Mouse (Mus musculus): ENCODE data around the gene Ptprs.

Ptprs gene

DNA sequence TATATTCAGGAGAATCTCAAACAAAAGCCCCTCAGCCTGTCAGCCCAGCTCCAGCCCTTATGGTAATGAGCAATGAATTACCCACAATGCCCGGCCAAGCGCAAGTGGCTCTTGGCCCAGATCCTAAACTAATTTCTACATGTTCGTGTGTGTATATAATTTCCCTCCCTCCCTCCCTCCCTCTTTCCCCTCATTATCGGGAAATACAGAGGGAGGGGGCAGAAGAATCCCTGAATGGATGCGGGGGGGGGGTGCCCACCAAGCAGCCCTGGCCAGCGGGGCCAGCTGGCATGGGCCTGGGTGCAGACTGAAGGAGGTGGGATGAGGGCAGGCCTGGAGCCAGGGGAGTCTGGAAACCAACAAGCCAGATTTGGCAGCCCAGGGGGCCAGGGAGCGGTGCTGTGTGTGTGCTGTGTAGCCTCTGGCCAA is 8.8 kb downstream of the Ptprs start:
- no peak for DNase-seq (ENCODE audit: low spot score)

DNA sequence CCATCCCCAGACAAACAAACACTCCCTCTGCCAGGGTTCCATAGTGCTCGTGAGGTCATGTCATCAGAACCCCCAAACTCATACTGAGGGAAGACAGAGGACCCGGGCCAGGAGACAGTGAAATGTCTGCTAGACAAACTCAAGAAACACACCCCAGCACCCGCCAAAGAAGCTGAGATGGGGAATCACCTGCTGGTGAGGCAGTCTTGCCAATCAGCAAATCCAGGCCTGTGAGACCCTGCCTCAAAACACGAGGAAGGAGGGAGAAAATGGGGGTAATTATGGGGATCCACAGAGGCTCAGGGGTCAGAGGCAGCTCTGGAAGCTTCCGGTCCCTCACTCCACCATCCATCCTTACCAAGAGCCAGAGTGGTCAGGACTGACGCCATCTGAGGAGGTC is 9.5 kb downstream of the Ptprs start:
- no peak for DNase-seq (ENCODE audit: low spot score)

GRCm38 (mm10) chr17:56464817-56465216 is 11.5 kb downstream of the Ptprs start:
- DNase-seq (ENCODE audit: low spot score) = no peak

- DNase-seq (ENCODE audit: low spot score) = no peak
These were observed 11.9 kb downstream of the Ptprs start for GRCm38 (mm10) chr17:56464345-56464744.

DNA sequence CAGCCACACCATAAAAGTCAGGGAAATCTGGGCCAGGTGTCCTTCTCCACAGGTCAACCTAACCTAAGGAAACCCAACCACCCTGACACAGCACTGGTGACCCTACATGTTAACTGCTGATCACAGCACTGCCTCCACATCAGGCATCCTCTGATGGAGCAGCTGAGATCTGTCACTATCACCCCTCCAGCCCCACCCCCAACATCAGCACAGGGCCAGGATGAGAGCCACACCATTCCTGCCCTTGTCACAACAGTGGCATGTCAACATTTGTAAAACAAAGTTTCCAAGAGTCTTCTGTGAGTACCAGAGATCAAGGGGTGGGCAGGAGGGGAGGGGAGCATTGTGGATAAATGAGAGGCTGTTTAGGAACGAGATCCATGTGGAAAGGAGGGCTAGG is 12.8 kb downstream of the Ptprs start:
- no peak for DNase-seq (ENCODE audit: low spot score)

- DNase-seq (ENCODE audit: low spot score) = no peak
These were observed 13.3 kb downstream of the Ptprs start for GRCm38 (mm10) chr17:56462835-56463455.

DNA sequence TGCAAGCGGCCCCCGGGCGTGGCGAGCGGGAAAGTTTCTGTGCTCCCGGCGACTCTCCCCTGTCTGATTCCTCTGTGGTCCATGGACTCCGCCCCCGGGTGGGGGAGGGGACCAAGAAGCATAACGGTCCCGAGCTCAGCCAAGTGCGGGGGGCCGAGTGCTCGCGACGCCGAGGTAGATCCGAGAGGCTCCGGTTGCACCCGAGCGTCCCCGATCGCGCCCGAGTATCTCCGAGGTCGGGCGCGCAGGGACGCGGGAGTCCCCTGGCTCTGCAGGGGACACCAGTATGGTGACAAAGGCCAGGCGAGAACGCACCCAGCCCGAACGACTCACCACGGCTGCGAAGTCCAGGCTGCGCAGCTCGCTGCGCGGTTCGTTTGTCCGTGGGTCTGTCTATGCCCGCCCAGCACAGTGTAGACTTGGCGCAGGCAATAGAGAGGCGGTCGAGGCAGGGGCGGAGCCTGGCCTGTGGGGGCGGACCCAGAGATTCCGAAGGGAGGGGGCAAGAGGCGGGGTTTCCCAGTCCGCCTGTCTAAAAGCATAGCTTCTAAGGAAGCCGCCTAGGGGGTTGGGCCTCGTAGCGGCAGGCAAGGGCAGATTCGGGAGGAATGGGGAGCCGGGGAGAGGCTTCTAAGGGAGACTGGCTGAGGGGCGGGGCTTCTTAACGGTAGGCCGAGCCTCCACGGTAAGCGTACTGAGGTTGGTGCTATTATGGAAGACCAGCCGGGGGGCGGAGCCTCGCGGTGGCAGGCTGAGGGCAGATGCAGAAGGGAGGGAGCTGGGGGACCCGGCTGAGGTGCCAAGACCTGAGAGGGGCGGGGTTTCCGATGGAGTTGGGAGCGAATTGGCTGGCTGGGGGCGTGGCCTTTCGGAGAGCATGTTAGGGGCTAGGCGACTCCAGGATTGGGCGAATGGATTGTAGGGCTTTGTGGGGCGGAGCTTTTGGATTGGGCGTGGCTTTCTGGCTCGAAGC is 14.2 kb downstream of the Ptprs start:
- peak; percentile 95 for DNase-seq (ENCODE audit: low spot score)

DNA sequence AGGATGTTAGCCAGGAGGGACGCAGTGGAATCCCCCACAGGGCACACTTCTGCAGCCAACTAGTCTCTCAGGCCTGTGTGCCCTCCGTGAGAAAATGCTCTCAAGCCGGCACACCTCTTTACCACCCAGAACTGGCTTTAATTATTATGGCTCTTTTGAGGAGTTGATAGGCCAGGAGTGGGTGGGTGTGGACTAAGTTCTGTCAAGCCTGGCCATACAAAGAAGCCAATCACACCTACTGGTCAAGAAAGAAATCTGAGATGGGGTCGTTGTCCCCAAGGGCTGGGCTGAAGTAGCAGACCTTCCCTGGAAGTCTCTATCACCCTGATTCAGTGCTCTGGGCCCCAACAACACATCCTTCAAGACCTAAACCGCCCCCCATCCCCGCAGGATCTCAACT is 15.4 kb downstream of the Ptprs start:
- DNase-seq (ENCODE audit: low spot score) = no peak

DNA sequence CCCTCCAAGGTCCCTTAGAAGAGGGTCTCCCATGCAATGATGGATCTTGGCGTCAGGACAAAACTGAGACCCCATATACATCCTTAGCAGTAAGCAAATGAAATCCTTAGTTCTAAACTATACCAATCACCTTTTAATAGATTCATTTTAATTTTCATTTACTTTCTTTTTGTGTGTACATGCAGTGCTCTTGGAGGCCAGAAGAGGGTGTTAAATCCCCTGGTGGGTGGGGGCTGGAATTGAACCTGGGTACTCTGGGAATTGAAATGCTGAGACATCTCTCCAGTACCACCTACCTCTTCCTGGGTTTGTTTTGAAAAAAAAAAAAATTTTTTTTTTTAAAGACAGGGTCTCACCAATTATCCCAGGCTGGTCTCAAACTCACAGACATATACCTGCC is 18.8 kb downstream of the Ptprs start:
- no peak for DNase-seq (ENCODE audit: low spot score)

- no peak for DNase-seq (ENCODE audit: low spot score)
These were observed 19.9 kb downstream of the Ptprs start for GRCm38 (mm10) chr17:56456353-56456752.

- DNase-seq (ENCODE audit: low spot score) = no peak
These were observed 22.6 kb downstream of the Ptprs start for GRCm38 (mm10) chr17:56453689-56454088.

DNA sequence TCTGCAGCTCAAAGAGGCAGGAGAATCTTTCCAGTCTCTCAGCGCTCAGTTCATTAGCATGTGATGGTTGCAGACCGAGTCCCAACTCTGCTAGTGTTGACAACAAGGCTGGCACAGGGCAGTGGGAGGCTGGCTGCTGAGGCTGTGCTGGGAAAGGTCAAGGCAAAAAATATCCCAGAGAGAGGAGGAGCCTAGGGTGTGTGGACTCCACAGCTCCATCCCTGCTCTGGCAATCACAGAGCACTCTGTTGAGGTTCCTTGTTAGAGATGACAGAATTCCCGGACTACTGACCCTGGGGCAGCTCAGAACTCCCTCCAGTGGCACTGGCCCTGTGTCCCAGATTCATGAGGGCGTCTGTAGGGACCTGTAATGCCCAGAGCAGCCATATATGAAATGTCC is 23.0 kb downstream of the Ptprs start:
- no peak for DNase-seq (ENCODE audit: low spot score)

- DNase-seq (ENCODE audit: low spot score) = no peak
These were observed 28.6 kb downstream of the Ptprs start for GRCm38 (mm10) chr17:56447716-56448115.

GRCm38 (mm10) chr17:56445397-56445796 is 30.9 kb downstream of the Ptprs start:
- DNase-seq (ENCODE audit: low spot score) = no peak

- DNase-seq (ENCODE audit: low spot score) = no peak
These were observed 31.5 kb downstream of the Ptprs start for GRCm38 (mm10) chr17:56444771-56445170.

- no peak for DNase-seq (ENCODE audit: low spot score)
These were observed 32.9 kb downstream of the Ptprs start for GRCm38 (mm10) chr17:56443341-56443795.

- DNase-seq (ENCODE audit: low spot score) = no peak
These were observed 34.0 kb downstream of the Ptprs start for GRCm38 (mm10) chr17:56442316-56442715.

GRCm38 (mm10) chr17:56439731-56440460 is 36.4 kb downstream of the Ptprs start:
- no peak for DNase-seq (ENCODE audit: low spot score)

DNA sequence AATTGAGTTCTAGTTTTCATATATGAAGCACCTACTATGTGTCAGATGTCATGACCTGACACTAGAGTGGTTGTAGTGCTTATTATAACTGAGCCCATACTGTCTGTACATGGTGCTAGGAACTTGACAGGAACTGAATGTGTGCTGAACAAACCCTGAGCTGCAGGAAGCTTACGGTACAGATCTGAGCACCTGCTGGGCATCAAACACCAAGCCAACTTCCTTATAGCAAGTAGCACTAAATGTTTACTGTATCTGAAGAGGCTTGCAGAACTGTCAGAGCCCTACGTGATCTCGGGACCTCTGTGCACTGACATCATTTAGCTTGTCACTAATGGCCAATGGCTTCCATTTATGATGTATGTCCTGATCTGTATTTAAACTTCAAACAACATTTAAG is 44.7 kb downstream of the Ptprs start:
- DNase-seq (ENCODE audit: low spot score) = no peak

- DNase-seq (ENCODE audit: low spot score) = no peak
These were observed 48.4 kb downstream of the Ptprs start for GRCm38 (mm10) chr17:56427857-56428256.

GRCm38 (mm10) chr17:56425941-56426340 is 50.3 kb downstream of the Ptprs start:
- no peak for DNase-seq (ENCODE audit: low spot score)

DNA sequence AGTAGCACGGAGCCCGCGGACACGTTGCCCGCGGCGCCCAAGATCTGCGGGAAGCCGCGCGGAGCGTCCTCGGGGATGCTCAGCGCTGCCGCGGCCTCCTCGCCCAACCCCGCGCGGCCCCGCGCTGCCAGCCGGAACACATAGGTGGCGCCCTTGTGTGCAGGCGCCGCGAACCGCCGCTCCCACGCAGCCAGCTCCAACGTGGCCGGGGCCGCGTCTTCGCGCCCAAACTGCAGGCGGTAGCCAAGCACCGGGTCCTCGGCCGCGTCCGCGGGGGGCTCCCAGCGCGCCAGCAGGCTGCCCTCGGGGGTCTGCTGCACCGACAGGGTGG is 50.7 kb downstream of the Ptprs start:
- peak; percentile 83 for DNase-seq (ENCODE audit: low spot score)

All from ovary, postnatal 10 days (tissue).